Mouse (Mus musculus) liver, postnatal 0 days (tissue): Measurements from ENCODE around the gene Calm5. TPM values are rescaled to one million over a fixed set of nuclear protein-coding genes. Genes with fewer than 3 reads are reported as not detected.
"Not testable (repeated sequence)": the region's sequence is repeated elsewhere in the genome, so short reads cannot be mapped to it uniquely, and the experiment has no call there.

ENCODE experiments used
- ATAC-seq: fragments of 200-750 bp; cut with Nextera tagmentation; 2 replicates; pipeline ENCODE4 v1.8.0; 2017; ENCODE audit warnings: mild to moderate bottlenecking, moderate library complexity
- DNase-seq: peaks from one replicate; pipeline ENCODE4 v3.0.0-alpha.2; 2016
- H3K27ac ChIP-seq: fragments of 300-500 bp; sonication (generic); 2 replicates; pipeline ENCODE4 v1.5.1; 2014; ENCODE audit warnings: antibody characterized with exemption, moderate library complexity, mild to moderate bottlenecking, low read depth
- H3K27me3 ChIP-seq: fragments of 300-500 bp; sonication (generic); 2 replicates; pipeline ENCODE4 v1.6.1; 2014; ENCODE audit warnings: low read length, control low read depth, mixed read lengths; ENCODE audit not compliant: insufficient read depth
- H3K36me3 ChIP-seq: fragments of 300-500 bp; sonication (generic); replicated peaks from 2 replicates; pipeline ENCODE4 v1.6.1; 2014; ENCODE audit warnings: mild to moderate bottlenecking, control low read depth, low read length, moderate library complexity, mixed read lengths; ENCODE audit not compliant: insufficient read depth
- H3K4me1 ChIP-seq: fragments of 300-500 bp; sonication (generic); 2 replicates; pipeline ENCODE4 v1.6.1; 2014; ENCODE audit warnings: antibody characterized with exemption, mild to moderate bottlenecking, control low read depth; ENCODE audit not compliant: insufficient read depth
- H3K4me2 ChIP-seq: fragments of 300-500 bp; sonication (generic); 2 replicates; pipeline ENCODE4 v1.6.1; 2014; ENCODE audit warnings: low read depth, mild to moderate bottlenecking, low read length, moderate library complexity, mixed read lengths
- H3K4me3 ChIP-seq: fragments of 300-500 bp; sonication (generic); 2 replicates; pipeline ENCODE4 v1.5.1; 2014; ENCODE audit warnings: low read depth, low read length
- H3K9ac ChIP-seq: fragments of 300-500 bp; sonication (generic); replicated peaks from 2 replicates; pipeline ENCODE4 v1.6.1; 2014; ENCODE audit warnings: mild to moderate bottlenecking, moderate library complexity
- H3K9me3 ChIP-seq: fragments of 300-500 bp; sonication (generic); 2 replicates; pipeline ENCODE4 v1.6.1; 2016; ENCODE audit warnings: mild to moderate bottlenecking, control low read depth, low read length, mixed read lengths
- CTCF ChIP-seq: sonication (generic); IDR thresholded peaks from 2 replicates; pipeline ENCODE4 v1.5.1; 2016; ENCODE audit warnings: antibody characterized with exemption, low read depth
- EP300 ChIP-seq: IDR thresholded peaks from 2 replicates; pipeline ENCODE4 v1.6.1; 2016; ENCODE audit warnings: antibody characterized with exemption, low read depth, mild to moderate bottlenecking
- WGBS: fragments of 180-500 bp; shearing (Covaris S2); extraction: QIAGEN DNeasy Blood & Tissue Kit; methylation state at CpG from one replicate; pipeline ENCODE4 v1.1.7; 2014; ENCODE audit not compliant: insufficient replicate concordance; 5-methylcytosine and 5-hydroxymethylcytosine counted together
- polyA plus RNA-seq: library from polyadenylated mRNA; unstranded; fragments of >200 nt; fragmentation: Nextera tagmentation; extraction: Ambion mirVana; gene quantifications from 2 replicates; pipeline ENCODE4 v1.2.1, GENCODE M21; 2015

The Calm5 gene
- polyA plus RNA-seq, 1 experiment from 2014 or later: not detected

- Histone ChIP-seq H3K36me3 (peaks cover 9% of the 10 kb centered on the region), H3K9me3 (no peaks in the 10 kb centered on the region), H3K4me3 (peak overlapping the region; percentile 65), H3K27me3 (no peaks in the 10 kb centered on the region), H3K4me1 (peaks cover 25% of the 10 kb centered on the region), H3K4me2 (peak overlapping the region; percentile 69), H3K27ac (peak overlapping the region; percentile 75), H3K9ac (peak overlapping the region; percentile 74)
- ATAC-seq (peak; percentile 92), DNase-seq (peak; percentile 95)
- WGBS: under 1% methylated on average over 35 of the region's 35 CpGs
- 0 out of 2 replicates have a peak, but pooled peaks have one; percentile 12 for TF ChIP-seq CTCF
- peak; percentile 61 for TF ChIP-seq EP300
These were observed 39.3 kb downstream of the Calm5 start for GRCm38 (mm10) chr13:3893126-3893734.

GRCm38 (mm10) chr13:3894549-3894948 lies 40.6 kb downstream of the Calm5 start:
- no peaks in the 10 kb centered on the region for H3K9me3 ChIP-seq
- no peak overlapping the region for H3K9ac ChIP-seq
- ATAC-seq (no peak), DNase-seq (no peak)
- H3K4me1 ChIP-seq: peaks cover 25% of the 10 kb centered on the region
- H3K4me3 ChIP-seq: no peak overlapping the region
- WGBS: 78% methylated on average over 8 of the region's 8 CpGs
- no peaks in the 10 kb centered on the region for H3K36me3 ChIP-seq
- TF ChIP-seq CTCF (no peak), EP300 (no peak)
- no peak overlapping the region for H3K27ac ChIP-seq
- no peak overlapping the region for H3K4me2 ChIP-seq
- no peaks in the 10 kb centered on the region for H3K27me3 ChIP-seq

- Histone ChIP-seq H3K27me3 (no peaks in the 10 kb centered on the region), H3K36me3 (no peaks in the 10 kb centered on the region), H3K4me2 (no peak overlapping the region), H3K4me3 (no peak overlapping the region), H3K27ac (peak overlapping the region; percentile 55; the same call in 1 of the 2 replicates), H3K9me3 (no peaks in the 10 kb centered on the region), H3K9ac (no peak overlapping the region), H3K4me1 (peaks cover 20% of the 10 kb centered on the region)
- DNase-seq (no peak), ATAC-seq (no peak)
- no peak for TF ChIP-seq CTCF
- TF ChIP-seq EP300: no peak
- WGBS: 55% methylated on average over 8 of the region's 8 CpGs
These were observed 41.5 kb downstream of the Calm5 start for GRCm38 (mm10) chr13:3895397-3895980.

- 0 out of 2 replicates have a peak overlapping the region, but pooled peaks have one; percentile 55 for H3K27ac ChIP-seq
- ATAC-seq (no peak), DNase-seq (no peak)
- H3K9ac ChIP-seq: no peak overlapping the region
- H3K9me3 ChIP-seq: no peaks in the 10 kb centered on the region
- H3K4me2 ChIP-seq: no peak overlapping the region
- TF ChIP-seq EP300 (no peak), CTCF (no peak)
- H3K27me3 ChIP-seq: no peaks in the 10 kb centered on the region
- H3K36me3 ChIP-seq: no peaks in the 10 kb centered on the region
- 66% methylated on average over 6 of the region's 6 CpGs for WGBS
- peaks cover 20% of the 10 kb centered on the region for H3K4me1 ChIP-seq
- no peak overlapping the region for H3K4me3 ChIP-seq
These were observed 42.1 kb downstream of the Calm5 start for GRCm38 (mm10) chr13:3896032-3896431.

GRCm38 (mm10) chr13:3896913-3897312 lies 42.9 kb downstream of the Calm5 start:
- 25% methylated on average over 5 of the region's 5 CpGs for WGBS
- Histone ChIP-seq H3K9me3 (no peaks in the 10 kb centered on the region), H3K4me3 (no peak overlapping the region), H3K4me2 (no peak overlapping the region), H3K9ac (no peak overlapping the region), H3K4me1 (peaks cover 20% of the 10 kb centered on the region), H3K27ac (no peak overlapping the region), H3K36me3 (no peaks in the 10 kb centered on the region), H3K27me3 (no peaks in the 10 kb centered on the region)
- DNase-seq: peak; percentile 84
- TF ChIP-seq CTCF (peak; percentile 98), EP300 (no peak)
- no peak for ATAC-seq

- not testable (repeated sequence) for H3K9me3 ChIP-seq, H3K36me3 ChIP-seq, H3K4me2 ChIP-seq, H3K27me3 ChIP-seq, DNase-seq, H3K4me3 ChIP-seq, ATAC-seq, H3K9ac ChIP-seq, H3K27ac ChIP-seq
- peaks cover 20% of the 10 kb centered on the region for H3K4me1 ChIP-seq
- 84% methylated on average over 5 of the region's 5 CpGs for WGBS
These were observed 44.2 kb downstream of the Calm5 start for GRCm38 (mm10) chr13:3898202-3898601.
